Mouse (Mus musculus): ENCODE measurements around the gene Tmem40. TPM values are rescaled to one million over a fixed set of nuclear protein-coding genes. Genes with fewer than 3 reads are reported as not detected.

The Tmem40 gene
- total and polyA plus RNA-seq, 3 experiments = not detected

DNA sequence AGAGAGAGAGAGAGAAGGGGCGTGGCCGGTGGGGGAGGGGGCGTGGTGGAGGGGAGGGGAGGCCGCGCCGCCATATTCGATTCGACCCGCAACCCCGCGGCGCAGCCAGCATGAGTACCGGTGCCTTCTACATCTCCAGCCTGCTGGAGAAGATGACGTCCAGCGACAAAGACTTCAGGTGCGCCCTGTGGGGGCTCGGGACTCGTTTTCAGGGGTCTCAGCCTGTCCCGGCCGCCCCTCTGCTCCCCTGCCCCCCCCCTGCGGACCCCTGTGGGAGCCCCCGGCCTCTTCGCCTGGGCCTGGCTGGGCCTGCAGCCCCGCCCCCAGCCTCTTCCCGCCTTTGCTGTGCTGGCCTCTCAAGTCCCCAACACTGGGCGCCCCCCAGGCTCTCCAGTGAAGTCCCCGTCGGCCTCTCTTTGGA, 12.3 kb upstream of the Tmem40 start, which contains the start of gene Cand2:
Gene Cand2, plus strand, starts transcription at position 38 of the 421 bp plus-strand sequence.
- Histone ChIP-seq H3K9ac (ENCODE audit: insufficient read depth, low read depth) (peak within 1 kb of the TSS; percentile 75), H3K4me1 (ENCODE audit: control insufficient read depth in 1 of 2, insufficient read depth in 2 of 2) (peaks cover 6 to 24% of the 10 kb centered on the region in 2 experiments), H3K79me2 (replicated peaks; ENCODE audit: control insufficient read depth, extremely low read depth, insufficient read depth, poor library complexity, severe bottlenecking) (peaks cover 4% of the 10 kb centered on the region), H3K36me3 (replicated peaks in 1 of 2; ENCODE audit: control insufficient read depth in 1 of 2, insufficient read depth in 1 of 2, low read length in 1 of 2) (peaks cover 0 to 20% of the 10 kb centered on the region in 2 experiments), H3K27ac (ENCODE audit: insufficient read depth, low read depth) (no peak within 1 kb of the TSS), H3K27me3 (replicated peaks) (no peaks in the 10 kb centered on the region), H3K9me3 (replicated peaks; ENCODE audit: low read length) (no peaks in the 10 kb centered on the region), H3K4me2 (ENCODE audit: insufficient read depth, low read depth, poor library complexity, severe bottlenecking) (peak within 1 kb of the TSS; percentile 93), H3K4me3 (replicated peaks in 1 of 3; ENCODE audit: low read depth in 2 of 3, low read length in 2 of 3, poor library complexity in 1 of 3) (peak within 1 kb of the TSS; percentile 64 to 72 (median 69))
- in situ Hi-C loops (cut with MboI; ENCODE audit: low pct_ligation_motif_present, low pct_unique_long_range_greater_than_20kb, low sequenced_read_pairs) = no loop called here
- dilution Hi-C loops (cut with MboI; ENCODE audit: extremely low pct_ligation_motif_present, extremely low pct_unique_long_range_greater_than_20kb, low sequenced_read_pairs) = no loop called here
- peak; percentile 64 for DNase-seq (ENCODE audit: extremely low read depth)
- TF ChIP-seq ZNF384 (IDR thresholded peaks at IDR 0.05; ENCODE audit: low read depth, low read length) = no peak
- peak; percentile 56 for TF ChIP-seq POLR2A (IDR thresholded peaks at IDR 0.05; ENCODE audit: low read depth, low read length)

GRCm38 (mm10) chr6:115773966-115774413, 11.8 kb upstream of the Tmem40 start:
- TF ChIP-seq RCOR1 (conservative IDR thresholded peaks at IDR 0.05; ENCODE audit: low read depth, low read length) (no peak), ZKSCAN1 (IDR thresholded peaks at IDR 0.05; ENCODE audit: borderline replicate concordance, low read depth, low read length) (no peak), MAFK (IDR thresholded peaks at IDR 0.05; ENCODE audit: insufficient replicate concordance, low read length) (no peak), TBP (conservative IDR thresholded peaks at IDR 0.05; ENCODE audit: low read depth, low read length) (no peak), MAZ (IDR thresholded peaks at IDR 0.05; ENCODE audit: low read depth, low read length) (no peak; the same call in 1 of the 2 replicates), SIN3A (IDR thresholded peaks at IDR 0.05; ENCODE audit: low read length) (no peak; the same call in 1 of the 2 replicates), ZNF384 (IDR thresholded peaks at IDR 0.05; ENCODE audit: low read depth, low read length) (no peak), CHD2 (IDR thresholded peaks at IDR 0.05; ENCODE audit: low read length) (0 out of 2 replicates have a peak, but pooled peaks have one; percentile 10), MAX (IDR thresholded peaks at IDR 0.05; ENCODE audit: low read length) (no peak), E2F4 (IDR thresholded peaks at IDR 0.05; ENCODE audit: insufficient replicate concordance, low read depth, low read length) (0 out of 2 replicates have a peak, but pooled peaks have one; percentile 35), NRF1 (IDR thresholded peaks at IDR 0.05; ENCODE audit: low read depth, low read length) (peak; percentile 69), MXI1 (IDR thresholded peaks at IDR 0.05; ENCODE audit: low read depth, low read length) (peak; percentile 31; the same call in 1 of the 2 replicates), TCF12 (IDR thresholded peaks at IDR 0.05; ENCODE audit: low read depth, low read length) (0 out of 2 replicates have a peak, but pooled peaks have one; percentile 12), ZC3H11A (IDR thresholded peaks at IDR 0.05; ENCODE audit: low read depth, low read length) (no peak), RAD21 (IDR thresholded peaks at IDR 0.05; ENCODE audit: low read depth, low read length) (no peak)
- H3K9me3 ChIP-seq (replicated peaks; ENCODE audit: low read length) = no peaks in the 10 kb centered on the region
- H3K4me1 ChIP-seq (ENCODE audit: control insufficient read depth in 1 of 2, insufficient read depth in 2 of 2) = peaks cover 6 to 24% of the 10 kb centered on the region in 2 experiments
- peak overlapping the region; percentile 70 for H3K4me2 ChIP-seq (ENCODE audit: insufficient read depth, low read depth, poor library complexity, severe bottlenecking)
- peaks cover 4% of the 10 kb centered on the region for H3K79me2 ChIP-seq (replicated peaks; ENCODE audit: control insufficient read depth, extremely low read depth, insufficient read depth, poor library complexity, severe bottlenecking)
- peak; percentile 29 for DNase-seq (ENCODE audit: extremely low read depth)
- H3K27me3 ChIP-seq (replicated peaks) = no peaks in the 10 kb centered on the region
- no peak overlapping the region for H3K27ac ChIP-seq (ENCODE audit: insufficient read depth, low read depth)
- in situ Hi-C loops (cut with MboI; ENCODE audit: low pct_ligation_motif_present, low pct_unique_long_range_greater_than_20kb, low sequenced_read_pairs) (no loop called here), dilution Hi-C loops (cut with MboI; ENCODE audit: extremely low pct_ligation_motif_present, extremely low pct_unique_long_range_greater_than_20kb, low sequenced_read_pairs) (no loop called here)
- H3K4me3 ChIP-seq (replicated peaks in 1 of 3; ENCODE audit: low read depth in 2 of 3, low read length in 2 of 3, poor library complexity in 1 of 3) = peak overlapping the region; percentile 38 to 69 (median 52)
- peaks cover 0 to 16% of the 10 kb centered on the region in 2 experiments for H3K36me3 ChIP-seq (replicated peaks in 1 of 2; ENCODE audit: control insufficient read depth in 1 of 2, insufficient read depth in 1 of 2, low read length in 1 of 2)
- peak overlapping the region; percentile 7; the same call in 1 of the 2 replicates for H3K9ac ChIP-seq (ENCODE audit: insufficient read depth, low read depth)

All from CH12.LX (cell line).